Mouse (Mus musculus) neural tube, embryonic 14.5 days (tissue): Measurements from ENCODE around the gene Neu1. TPM values are rescaled to one million over a fixed set of nuclear protein-coding genes. Genes with fewer than 3 reads are reported as not detected.
"Not testable (repeated sequence)": the region's sequence is repeated elsewhere in the genome, so short reads cannot be mapped to it uniquely, and the experiment has no call there.

Experiments
- ATAC-seq: fragments of 200-750 bp; cut with Nextera tagmentation; 2 replicates; pipeline ENCODE4 v1.8.0; 2017; ENCODE audit warnings: low read depth, mild to moderate bottlenecking, moderate TSS enrichment, moderate library complexity
- H3K27ac ChIP-seq: fragments of 300-500 bp; sonication (generic); 2 replicates; pipeline ENCODE4 v1.5.1; 2014; ENCODE audit warnings: low read depth, mild to moderate bottlenecking, control low read depth, low read length, moderate library complexity, mixed read lengths
- H3K27me3 ChIP-seq: fragments of 300-500 bp; sonication (generic); 2 replicates; pipeline ENCODE4 v1.6.1; 2014; ENCODE audit warnings: low read length; ENCODE audit not compliant: control insufficient read depth, insufficient read depth
- H3K36me3 ChIP-seq: fragments of 300-500 bp; sonication (generic); 2 replicates; pipeline ENCODE4 v1.6.1; 2014; ENCODE audit warnings: low read length, mixed read lengths; ENCODE audit not compliant: control insufficient read depth, insufficient read depth
- H3K4me1 ChIP-seq: fragments of 300-500 bp; sonication (generic); 2 replicates; pipeline ENCODE4 v1.6.1; 2014; ENCODE audit warnings: low read length; ENCODE audit not compliant: control insufficient read depth, insufficient read depth
- H3K4me2 ChIP-seq: fragments of 300-500 bp; sonication (generic); 2 replicates; pipeline ENCODE4 v1.6.1; 2014; ENCODE audit warnings: mild to moderate bottlenecking, low read depth, low read length, control low read depth
- H3K4me3 ChIP-seq: fragments of 300-500 bp; sonication (generic); 2 replicates; pipeline ENCODE4 v1.5.1; 2014; ENCODE audit warnings: low read depth, low read length, control low read depth, mixed read lengths
- H3K9ac ChIP-seq: fragments of 300-500 bp; sonication (generic); replicated peaks from 2 replicates; pipeline ENCODE4 v1.6.1; 2014; ENCODE audit warnings: low read depth, mild to moderate bottlenecking, control low read depth, low read length, mixed read lengths
- H3K9me3 ChIP-seq: fragments of 300-500 bp; sonication (generic); 2 replicates; pipeline ENCODE4 v1.6.1; 2016; ENCODE audit warnings: low read length; ENCODE audit not compliant: control insufficient read depth
- WGBS: fragments of 180-500 bp; shearing (Covaris S2); extraction: QIAGEN DNeasy Blood & Tissue Kit; methylation state at CpG from one replicate; pipeline ENCODE4 v1.1.7; 2014; 5-methylcytosine and 5-hydroxymethylcytosine counted together
- polyA plus RNA-seq: library from polyadenylated mRNA; unstranded; fragments of >200 nt; fragmentation: Nextera tagmentation; extraction: Ambion mirVana; gene quantifications from 2 replicates; pipeline ENCODE4 v1.2.1, GENCODE M21; 2014

Neu1 gene
- polyA plus RNA-seq, 1 experiment from 2014 or later, result 30.1 TPM

GRCm38 (mm10) chr17:34899053-34899889 is 31.8 kb upstream of the Neu1 start:
- 0% methylated on average over 33 of the region's 45 CpGs for WGBS
- peak overlapping the region; percentile 97 for H3K27ac ChIP-seq
- no peaks in the 10 kb centered on the region for H3K27me3 ChIP-seq
- H3K36me3 ChIP-seq, result peaks cover 11% of the 10 kb centered on the region
- H3K4me1 ChIP-seq, result peaks cover 32% of the 10 kb centered on the region
- ATAC-seq, result peak; percentile 9; the same call in 1 of the 2 replicates
- H3K9ac ChIP-seq, result peak overlapping the region; percentile 98
- H3K9me3 ChIP-seq, result no peaks in the 10 kb centered on the region
- peak overlapping the region; percentile 97 for H3K4me2 ChIP-seq
- peak overlapping the region; percentile 82 for H3K4me3 ChIP-seq

GRCm38 (mm10) chr17:34899890-34900243 is 31.2 kb upstream of the Neu1 start:
- Histone ChIP-seq H3K9me3 (no peaks in the 10 kb centered on the region), H3K4me1 (peaks cover 32% of the 10 kb centered on the region), H3K27me3 (no peaks in the 10 kb centered on the region), H3K4me3 (peak overlapping the region; percentile 82), H3K9ac (peak overlapping the region; percentile 98), H3K4me2 (peak overlapping the region; percentile 97), H3K27ac (peak overlapping the region; percentile 97), H3K36me3 (peaks cover 17% of the 10 kb centered on the region)
- WGBS, result 4% methylated on average over 5 of the region's 5 CpGs
- no peak for ATAC-seq

GRCm38 (mm10) chr17:34900826-34901225 is 30.2 kb upstream of the Neu1 start:
- not testable (repeated sequence) for H3K9me3 ChIP-seq, H3K27ac ChIP-seq, H3K27me3 ChIP-seq, H3K4me3 ChIP-seq, H3K9ac ChIP-seq, H3K4me2 ChIP-seq, ATAC-seq
- Histone ChIP-seq H3K36me3 (peaks cover 24% of the 10 kb centered on the region), H3K4me1 (peaks cover 25% of the 10 kb centered on the region)

- ATAC-seq, H3K4me2 ChIP-seq, H3K9me3 ChIP-seq, H3K27me3 ChIP-seq, H3K4me3 ChIP-seq, H3K9ac ChIP-seq, H3K27ac ChIP-seq: not testable (repeated sequence)
- Histone ChIP-seq H3K4me1 (peaks cover 14% of the 10 kb centered on the region), H3K36me3 (peaks cover 36% of the 10 kb centered on the region)
- WGBS, result 89% methylated on average over 8 of the region's 10 CpGs
Observed at GRCm38 (mm10) chr17:34901948-34902347, 29.1 kb upstream of the Neu1 start.

DNA sequence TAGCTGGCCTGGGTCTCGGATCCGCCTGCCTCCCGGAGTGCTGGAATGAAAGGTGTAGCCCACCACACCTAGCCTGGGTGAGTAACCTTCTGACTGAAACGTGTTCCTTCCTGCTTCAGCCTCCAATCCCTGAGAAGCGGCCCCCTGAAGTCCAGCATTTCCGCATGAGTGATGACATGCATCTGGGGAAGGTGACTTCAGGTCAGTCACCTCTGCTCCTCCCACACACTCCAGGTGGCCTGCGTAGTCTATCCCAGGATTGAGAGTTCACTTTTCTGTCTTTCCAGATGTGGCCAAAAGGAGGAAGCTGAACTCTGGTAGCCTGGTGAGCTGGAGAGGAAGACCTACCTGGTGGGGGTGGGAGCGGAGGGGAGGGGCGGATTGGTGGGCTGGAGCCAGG is 28.2 kb upstream of the Neu1 start:
- Histone ChIP-seq H3K9ac (no peak overlapping the region), H3K27me3 (no peaks in the 10 kb centered on the region), H3K4me1 (peaks cover 6% of the 10 kb centered on the region; the same call in 1 of the 2 replicates), H3K9me3 (no peaks in the 10 kb centered on the region), H3K36me3 (peaks cover 45% of the 10 kb centered on the region), H3K4me2 (no peak overlapping the region), H3K27ac (no peak overlapping the region), H3K4me3 (no peak overlapping the region)
- 95% methylated on average over 9 of the region's 9 CpGs for WGBS
- no peak for ATAC-seq

GRCm38 (mm10) chr17:34910982-34911381 is 20.1 kb upstream of the Neu1 start:
- no peaks in the 10 kb centered on the region for H3K4me1 ChIP-seq
- no peak overlapping the region for H3K9ac ChIP-seq
- no peak overlapping the region for H3K27ac ChIP-seq
- no peaks in the 10 kb centered on the region for H3K27me3 ChIP-seq
- WGBS, result 91% methylated on average over 10 of the region's 10 CpGs
- no peak overlapping the region for H3K4me2 ChIP-seq
- no peak for ATAC-seq
- peaks cover 78% of the 10 kb centered on the region for H3K36me3 ChIP-seq
- no peaks in the 10 kb centered on the region for H3K9me3 ChIP-seq
- no peak overlapping the region for H3K4me3 ChIP-seq

DNA sequence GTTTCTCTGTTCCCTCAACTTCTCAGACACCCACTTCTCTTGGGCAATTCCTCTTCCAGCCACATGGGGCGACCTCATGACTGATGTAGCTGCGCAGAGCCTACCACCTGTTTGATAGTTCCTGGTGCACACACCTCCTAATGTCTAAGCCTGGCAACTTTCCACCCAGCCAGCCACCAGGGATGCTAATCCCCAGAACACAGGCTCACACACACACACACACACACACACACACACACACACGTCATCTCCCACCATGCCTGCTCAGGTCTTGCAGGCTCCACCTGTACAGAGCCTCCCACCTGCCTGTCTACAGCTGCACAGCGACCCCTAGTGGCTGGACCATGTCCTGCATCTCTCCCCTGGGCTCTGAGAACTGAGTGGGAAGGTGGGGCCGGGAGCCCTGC is 19.1 kb upstream of the Neu1 start:
- Histone ChIP-seq H3K4me3 (no peak overlapping the region), H3K9me3 (no peaks in the 10 kb centered on the region), H3K4me1 (no peaks in the 10 kb centered on the region), H3K36me3 (peaks cover 69% of the 10 kb centered on the region), H3K9ac (no peak overlapping the region), H3K4me2 (no peak overlapping the region), H3K27me3 (no peaks in the 10 kb centered on the region), H3K27ac (no peak overlapping the region)
- ATAC-seq, result peak; percentile 56; the same call in 1 of the 2 replicates
- WGBS, result 48% methylated on average over 5 of the region's 5 CpGs

DNA sequence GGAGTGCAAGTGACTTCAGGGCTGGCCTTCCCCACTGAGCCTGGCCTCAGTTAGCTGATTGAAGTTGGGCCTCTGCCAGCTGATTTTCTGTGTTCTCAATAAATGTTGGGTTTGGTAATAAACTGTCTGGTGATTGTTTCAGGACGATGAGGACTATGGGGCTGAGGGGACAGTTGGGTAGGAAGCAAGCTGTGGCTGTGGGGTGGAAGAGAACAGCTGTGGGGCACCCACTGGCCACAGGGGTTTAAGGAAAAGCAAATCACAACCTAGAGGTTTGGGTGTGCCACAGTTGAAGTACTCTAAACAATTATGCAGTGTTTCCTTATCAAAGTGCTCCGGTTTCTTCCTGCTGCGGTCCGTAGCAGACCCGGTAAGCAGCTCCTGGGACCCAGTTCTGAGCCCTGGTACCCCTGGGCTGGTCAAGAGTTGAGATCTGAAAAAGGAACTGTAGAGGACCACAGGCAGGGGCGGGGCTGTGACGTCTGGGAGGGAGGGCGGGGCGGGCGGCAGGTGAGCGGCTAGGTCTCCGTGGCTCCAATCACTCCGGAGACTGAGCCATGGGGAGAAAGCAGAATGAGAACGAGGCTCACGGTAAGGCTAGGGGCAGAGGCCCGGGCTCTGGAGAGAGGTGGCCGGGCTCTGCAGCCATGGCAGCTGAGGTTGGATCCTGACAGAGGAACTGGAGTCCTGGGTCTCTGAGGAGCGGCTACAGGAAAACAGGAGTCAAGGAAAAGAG is 17.0 kb upstream of the Neu1 start, which contains the start of gene Slc44a4:
TSS of gene Slc44a4 (plus strand) at position 537 of the 736 bp plus-strand sequence.
- Histone ChIP-seq H3K4me1 (no peaks in the 10 kb centered on the region), H3K4me2 (no peak within 1 kb of the TSS), H3K9ac (no peak within 1 kb of the TSS), H3K27ac (no peak within 1 kb of the TSS), H3K9me3 (no peaks in the 10 kb centered on the region), H3K36me3 (peaks cover 47% of the 10 kb centered on the region), H3K4me3 (no peak within 1 kb of the TSS), H3K27me3 (no peaks in the 10 kb centered on the region)
- 39% methylated on average over 18 of the region's 18 CpGs for WGBS
- no peak for ATAC-seq

DNA sequence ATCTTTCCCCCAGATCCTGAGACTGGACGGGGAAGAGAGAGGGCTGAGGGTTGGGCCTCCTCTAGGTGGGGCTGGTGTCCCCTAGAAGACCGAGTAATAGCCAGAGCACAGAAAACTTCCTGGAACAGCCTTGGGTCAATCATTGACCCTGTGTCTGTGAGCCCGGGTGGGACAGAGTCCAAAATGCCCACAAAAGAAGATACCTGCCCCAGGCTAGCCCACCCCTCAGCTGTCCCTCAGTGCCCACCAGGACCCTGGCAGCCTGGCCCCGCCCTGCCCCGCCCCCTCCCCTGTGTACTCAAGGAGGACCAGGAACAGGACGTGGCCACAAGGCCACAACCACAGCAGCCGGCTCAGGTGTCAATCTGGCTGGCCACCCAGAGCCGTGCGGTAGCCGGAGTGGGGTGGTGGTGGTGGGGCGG is 15.6 kb upstream of the Neu1 start:
- no peak overlapping the region for H3K4me3 ChIP-seq
- H3K9ac ChIP-seq, result no peak overlapping the region
- no peaks in the 10 kb centered on the region for H3K9me3 ChIP-seq
- no peak overlapping the region for H3K27ac ChIP-seq
- WGBS, result 21% methylated on average over 10 of the region's 11 CpGs
- H3K36me3 ChIP-seq, result peaks cover 36% of the 10 kb centered on the region
- H3K4me2 ChIP-seq, result no peak overlapping the region
- no peaks in the 10 kb centered on the region for H3K4me1 ChIP-seq
- no peaks in the 10 kb centered on the region for H3K27me3 ChIP-seq
- ATAC-seq, result no peak
